Mouse (Mus musculus) cerebellum, postnatal 36 days (tissue): Measurements from ENCODE around the gene Vmp1.

Experiments
- DNase-seq, 2 experiments: peaks; one replicate each; pipeline ENCODE4 v3.0.0; 2021 to 2022; ENCODE audit warnings: mixed read lengths in 2 of 2

The Vmp1 gene

DNA sequence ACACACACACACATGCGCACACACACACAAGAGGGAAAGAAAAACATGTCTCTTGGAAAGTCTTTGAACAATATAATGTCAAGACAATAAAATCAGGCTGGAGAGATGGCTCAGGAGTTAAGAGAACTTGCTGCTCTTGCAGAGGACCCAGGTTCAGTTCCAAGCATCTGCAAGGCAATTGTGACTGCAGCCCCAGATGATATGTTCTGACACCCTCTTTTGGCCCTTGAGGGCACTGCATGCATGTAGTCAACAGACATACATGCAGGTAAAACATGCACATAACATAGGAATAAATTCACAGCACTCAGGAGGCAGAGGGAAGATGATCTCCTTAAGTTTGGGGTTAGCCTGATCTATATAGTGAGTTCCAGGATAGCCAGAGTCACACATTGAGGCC, 136.2 kb downstream of the Vmp1 start:
- DNase-seq, result no peak

DNA sequence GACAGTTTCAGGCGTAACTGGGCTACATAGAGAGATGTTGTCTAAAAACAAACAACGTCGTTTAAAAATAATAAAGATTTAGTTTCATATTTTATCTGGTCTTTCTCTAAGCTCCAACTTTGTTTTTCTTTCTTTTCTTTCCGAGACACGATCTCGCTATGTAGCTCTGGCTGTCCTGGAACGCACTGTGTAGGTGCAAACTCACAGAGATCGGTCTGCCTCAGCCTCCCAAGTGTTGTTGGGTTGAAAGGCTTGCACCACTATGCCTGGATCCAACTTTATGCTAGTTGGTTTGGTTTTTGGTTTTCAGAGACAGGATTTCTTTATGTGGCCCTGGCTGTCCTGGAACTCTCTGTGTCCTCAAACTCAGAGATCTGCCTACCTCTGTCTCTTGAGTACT, 138.1 kb downstream of the Vmp1 start:
- DNase-seq, result no peak

DNA sequence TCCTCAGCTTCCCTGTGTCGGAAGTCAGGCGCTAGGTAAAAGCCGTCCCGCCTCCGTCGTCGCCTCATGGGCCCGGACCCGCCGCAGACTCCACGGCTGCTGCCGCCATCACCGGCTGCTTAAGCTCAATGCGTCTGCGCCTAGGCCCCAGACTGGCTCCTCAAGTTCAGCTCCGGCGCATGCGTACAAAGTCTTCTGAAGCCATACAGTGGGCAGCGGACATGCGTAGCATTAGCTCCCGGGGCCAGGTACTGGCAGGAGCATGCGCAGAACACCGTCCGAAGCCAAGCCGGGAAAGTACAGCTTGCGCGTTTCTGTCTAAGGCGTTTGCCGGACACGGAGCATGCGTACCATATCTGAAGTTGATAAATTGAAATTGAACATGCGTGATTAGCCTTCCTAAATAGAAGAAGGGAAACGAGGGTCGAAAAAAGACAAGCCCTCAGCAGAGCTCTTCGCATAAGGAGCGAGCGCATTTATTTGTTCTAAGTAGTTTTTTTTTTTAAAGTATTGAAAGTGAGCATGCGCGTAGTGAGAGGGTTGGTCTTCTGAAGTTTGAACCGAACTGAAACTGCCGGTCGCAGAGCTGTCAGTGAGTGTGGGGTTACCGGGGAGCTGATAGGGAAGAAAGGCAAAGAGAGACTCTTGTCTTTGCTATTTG, 138.9 kb downstream of the Vmp1 start, which contains the start of the genes Rps6kb1 and Tubd1:
Rps6kb1 (minus strand) TSS at position 167 of the 661 bp plus-strand sequence.
Tubd1 (plus strand) TSS at position 353 of the 661 bp plus-strand sequence.
- DNase-seq, result peak; percentile 99

DNA sequence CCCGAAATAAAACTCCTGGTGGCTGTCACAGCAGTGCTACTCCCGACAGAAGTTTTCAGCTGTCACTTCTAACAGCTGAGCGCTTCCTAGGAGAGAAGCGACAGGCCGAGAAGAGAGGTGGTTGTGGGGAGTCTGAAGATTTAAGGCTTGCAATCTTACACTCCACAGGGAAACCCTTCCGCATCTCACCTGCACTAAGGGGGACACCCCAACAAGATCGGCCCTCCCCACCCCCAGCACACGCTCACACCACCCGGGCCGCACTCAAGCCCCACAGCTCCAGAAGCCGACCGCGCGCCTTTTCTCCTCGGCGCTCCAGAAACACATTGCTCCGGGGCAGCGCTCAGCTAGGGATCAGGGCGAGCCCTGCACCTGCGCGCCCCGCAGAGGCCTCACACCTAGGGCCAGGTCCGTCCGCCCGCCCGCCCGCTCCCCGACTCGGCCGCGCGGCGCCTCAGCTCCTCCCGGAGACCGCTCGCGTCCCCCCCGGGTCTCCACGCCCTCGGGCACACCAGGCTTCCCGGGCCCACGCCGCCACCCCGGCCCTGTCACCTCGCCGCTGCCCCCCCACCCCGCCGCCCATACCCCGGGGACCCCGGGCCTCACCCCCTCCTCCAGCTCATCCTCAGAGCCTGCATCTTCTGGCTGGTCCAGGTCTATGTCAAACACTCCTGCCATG, 139.5 kb downstream of the Vmp1 start:
- DNase-seq, result peak in 1 of 2 experiments; percentile 47

DNA sequence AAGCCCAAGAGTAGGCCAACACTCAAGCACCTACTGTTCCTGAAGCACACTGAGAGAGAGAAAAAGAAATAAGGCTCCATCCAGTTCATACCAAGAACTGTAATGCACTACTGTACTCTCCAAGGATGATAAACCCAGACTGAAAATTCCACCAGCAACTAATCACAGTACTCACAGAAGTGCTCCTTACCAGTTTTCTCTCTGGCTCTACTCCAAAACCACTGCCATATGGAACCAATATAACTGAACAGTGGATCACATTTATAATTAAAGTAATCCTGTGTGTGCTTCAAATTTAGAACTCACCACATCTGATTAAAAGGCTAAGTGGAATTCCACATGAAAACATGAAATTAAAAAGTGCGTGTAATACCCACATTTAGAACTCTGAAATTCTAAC, 140.8 kb downstream of the Vmp1 start:
- DNase-seq, result no peak

DNA sequence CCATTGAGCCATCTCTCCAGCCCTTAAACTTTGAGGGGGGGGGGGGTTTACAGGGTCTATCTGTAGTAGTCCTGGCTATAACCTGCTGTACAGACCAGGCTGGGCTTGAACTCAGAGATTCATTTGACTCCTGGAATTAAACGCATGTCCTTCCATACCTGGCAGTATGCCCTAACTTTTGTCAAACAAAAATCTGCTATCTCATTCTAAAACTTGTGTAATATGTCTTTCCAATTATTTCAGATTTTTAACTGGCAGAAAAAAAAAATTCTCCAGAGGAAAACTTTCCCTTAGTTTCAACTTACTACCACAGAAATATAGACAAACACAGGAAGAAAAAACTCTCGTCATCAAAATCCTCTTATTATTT, 143.2 kb downstream of the Vmp1 start:
- DNase-seq, result no peak

DNA sequence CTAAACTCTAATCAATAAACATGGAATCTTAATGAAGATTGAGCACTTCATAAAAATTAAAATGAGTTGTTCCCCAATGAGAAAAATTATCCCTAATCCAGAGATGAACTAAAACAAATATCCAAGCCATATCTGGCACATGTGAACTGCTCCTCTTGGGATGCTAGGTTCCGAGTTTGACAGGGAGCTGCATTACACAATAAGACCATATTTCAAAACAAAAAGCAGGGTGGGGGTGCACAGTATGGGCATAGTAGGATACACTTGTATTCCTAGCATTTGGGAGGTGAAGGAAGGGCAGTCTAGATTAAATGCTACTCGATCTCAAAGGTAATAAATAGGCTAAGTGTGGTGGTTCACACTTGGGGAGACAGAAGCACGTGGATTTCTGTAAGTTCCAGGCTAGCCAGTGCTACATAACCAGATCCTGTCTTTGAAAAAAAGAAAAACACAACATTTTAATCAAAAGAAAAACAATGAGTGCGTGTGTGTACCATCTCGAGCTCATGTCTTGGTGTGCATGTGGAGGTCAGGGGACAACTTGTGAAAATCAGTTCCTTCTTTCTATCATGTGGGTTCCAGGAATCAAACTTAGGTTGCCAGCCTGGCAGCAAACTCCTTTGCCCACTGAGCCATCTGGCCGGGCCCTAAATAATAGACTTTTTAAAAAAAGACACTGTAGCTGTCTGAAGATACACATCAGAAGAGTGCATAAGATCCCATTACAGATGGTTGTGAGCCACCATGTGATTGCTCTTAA, 143.7 kb downstream of the Vmp1 start:
- no peak for DNase-seq

DNA sequence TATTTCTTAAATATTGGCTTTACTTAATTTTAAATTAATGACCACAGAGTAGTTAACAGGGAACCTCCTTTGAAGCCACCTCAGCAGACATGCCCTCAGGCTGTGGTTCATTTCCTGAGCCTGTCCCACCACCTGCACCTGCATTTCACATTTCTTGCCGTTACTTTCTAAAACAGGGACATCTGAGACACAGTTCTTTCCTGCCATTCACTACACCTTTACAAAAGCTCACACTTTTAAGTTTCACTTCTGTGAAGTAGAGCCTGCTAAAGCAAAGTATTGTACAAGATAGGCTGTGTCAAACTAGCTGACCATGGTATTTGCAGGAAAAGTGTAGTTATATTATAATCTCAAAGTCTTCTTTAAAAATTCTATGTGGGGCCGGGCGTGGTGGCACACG, 144.8 kb downstream of the Vmp1 start:
- DNase-seq, result no peak

DNA sequence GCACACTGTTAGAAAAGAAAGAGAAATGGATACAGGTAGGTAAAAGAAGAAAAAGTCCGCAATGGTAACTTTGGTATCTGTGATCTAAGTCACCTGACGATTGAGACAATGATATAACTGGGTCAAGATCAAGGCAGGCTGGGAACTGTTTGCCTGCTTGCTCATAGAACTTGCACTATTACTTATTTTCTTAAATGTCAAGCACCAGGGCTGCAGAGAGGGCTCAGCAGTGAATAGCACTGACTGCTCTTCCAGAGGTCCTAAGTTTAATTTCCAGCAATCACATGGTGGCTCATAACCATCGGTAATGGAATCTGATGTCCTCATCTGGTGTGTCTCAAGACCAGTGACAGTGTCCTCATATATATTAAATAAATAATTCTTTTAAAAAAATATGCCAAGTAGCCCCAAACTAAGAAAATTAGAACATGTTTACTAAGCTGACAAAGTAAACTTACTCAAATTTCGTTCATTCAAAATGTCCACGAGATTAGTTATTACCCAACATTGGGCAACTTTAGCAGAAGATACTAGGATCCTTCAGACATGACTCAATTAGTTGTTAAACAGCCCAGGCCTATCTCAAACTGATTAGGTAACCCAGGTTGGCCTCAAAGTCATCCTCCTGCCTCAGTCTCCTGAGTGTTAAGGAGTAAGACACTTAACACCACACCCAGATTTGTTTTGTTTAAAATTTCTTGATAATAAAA, 149.3 kb downstream of the Vmp1 start:
- no peak for DNase-seq
